10 mouse cellular contexts compared by ENCODE assay signal in genomic region chr6:99509189-99509592, GRCm38 (mm10). TPM values are rescaled to one million over a fixed set of nuclear protein-coding genes. Genes with fewer than 3 reads are reported as not detected.
DNase-seq lines count a peak whose midpoint lies in the region; ATAC-seq and TF ChIP-seq lines count a peak whose summit lies in the region.
"Had no signal": no experiment of that assay in that cellular context is flagged by ENCODE, and none has a peak within 500 bp of the region (broad histone marks: within the 10 kb centered on the region; RNA-seq: fewer than 3 reads in every experiment).

No protein-coding gene starts in this region.

- intact Hi-C loops in left cerebral cortex, adult 2 months (cut with DNase I), result no loop called here

- no peak overlapping the region for H3K9ac ChIP-seq in heart, embryonic 15.5 days
- H3K9ac ChIP-seq: intestine, embryonic 15.5 days had no signal

- 67% methylated on average over 9 of the region's 9 CpGs for WGBS in heart, embryonic 15.5 days

- no peak for TF ChIP-seq CTCF in left cerebral cortex, adult 2 months (IDR thresholded peaks at IDR 0.05)

- DNase-seq in kidney, adult 18-20 months, result peak; percentile 30
- DNase-seq in kidney, postnatal 36 days, result no peak
- peak; percentile 67 for DNase-seq in adipocyte (ENCODE audit: low spot score)
- no peak for DNase-seq in left cerebral cortex, adult 2 months (ENCODE audit: extremely low spot score in 1 of 2, low spot score in 2 of 2)
- DNase-seq in right cerebral cortex, postnatal 25 days, result no peak
- DNase-seq: thymus, postnatal 25 days had no signal

- no peak overlapping the region for H3K4me2 ChIP-seq in heart, embryonic 15.5 days
- H3K4me2 ChIP-seq: intestine, embryonic 15.5 days; liver, embryonic 11.5 days had no signal

- peaks cover 22% of the 10 kb centered on the region for H3K4me1 ChIP-seq in heart, embryonic 15.5 days (replicated peaks)

- no peak overlapping the region for H3K27ac ChIP-seq in heart, embryonic 15.5 days
- H3K27ac ChIP-seq in left cerebral cortex, adult 2 months, result no peak overlapping the region
- H3K27ac ChIP-seq: intestine, embryonic 15.5 days had no signal

- no peaks in the 10 kb centered on the region for H3K27me3 ChIP-seq in heart, embryonic 15.5 days
- H3K27me3 ChIP-seq: intestine, embryonic 15.5 days had no signal

- H3K4me3 ChIP-seq in heart, embryonic 15.5 days, result no peak overlapping the region
- no peak overlapping the region for H3K4me3 ChIP-seq in left cerebral cortex, adult 2 months
- H3K4me3 ChIP-seq: intestine, embryonic 15.5 days had no signal

- peak; percentile 98 for ATAC-seq in cerebellum, adult (ENCODE audit: insufficient number of reproducible peaks, low FRiP score, low TSS enrichment)
- peak; percentile 27; the same call in 1 of the 2 replicates for ATAC-seq in heart, embryonic 15.5 days (replicated peaks; ENCODE audit: insufficient number of reproducible peaks, insufficient read depth, low FRiP score, low read depth)
- ATAC-seq: intestine, embryonic 15.5 days had no signal

- no peaks in the 10 kb centered on the region for H3K9me3 ChIP-seq in heart, embryonic 15.5 days (replicated peaks)
- H3K9me3 ChIP-seq: intestine, embryonic 15.5 days had no signal

- H3K36me3 ChIP-seq in heart, embryonic 15.5 days, result 0 out of 2 replicates have a peak, but pooled peaks cover 9% of the 10 kb centered on the region
- H3K36me3 ChIP-seq: intestine, embryonic 15.5 days had no signal

RNA-seq across cellular contexts. Expression of gene Foxp1, which starts 13.3 kb away (rescaled TPM):
- 66.8 and 77.5 TPM in 2 replicates for polyA plus RNA-seq in heart, embryonic 15.5 days (2015; fragmentation: Nextera tagmentation; extraction: Ambion mirVana)
- total RNA-seq in left cerebral cortex, adult 2 months (2021), result 100 to 1,000 TPM; 133 to 139 TPM

Comparison
In these comparisons a context has a peak if more than half of its experiments do, and no peak if none do; other contexts are left out.
1. DNase-seq: peak in kidney, adult 18-20 months (single experiment) and adipocyte (single experiment); none in kidney, postnatal 36 days (0 of 2), left cerebral cortex, adult 2 months (0 of 2) and right cerebral cortex, postnatal 25 days (single experiment).